Mouse (Mus musculus): ENCODE data around the gene Fbxo11.

- no peak for TF ChIP-seq CTCF (IDR thresholded peaks at IDR 0.05; ENCODE audit: borderline replicate concordance, control insufficient read depth, extremely low read depth, insufficient read depth, low read length, poor library complexity)
- no peak for TF ChIP-seq POLR2A (IDR thresholded peaks at IDR 0.05; ENCODE audit: control insufficient read depth, extremely low read depth, insufficient read depth, low read length, poor library complexity)
Observed at GRCm38 (mm10) chr17:87997808-87998207, 67.3 kb downstream of the Fbxo11 start.
